Mouse (Mus musculus) C2C12 (cell line): ENCODE data around the gene Pdgfc.

Experiments
- CTCF ChIP-seq: IDR thresholded peaks from one replicate; pipeline ENCODE4 v1.5.1; 2011; ENCODE audit not compliant: control insufficient read depth, insufficient read depth, insufficient read length
- MYOD1 ChIP-seq: IDR thresholded peaks from one replicate; pipeline ENCODE4 v1.6.1; 2011; ENCODE audit warnings: low read depth; ENCODE audit not compliant: control insufficient read depth, insufficient read length

DNA sequence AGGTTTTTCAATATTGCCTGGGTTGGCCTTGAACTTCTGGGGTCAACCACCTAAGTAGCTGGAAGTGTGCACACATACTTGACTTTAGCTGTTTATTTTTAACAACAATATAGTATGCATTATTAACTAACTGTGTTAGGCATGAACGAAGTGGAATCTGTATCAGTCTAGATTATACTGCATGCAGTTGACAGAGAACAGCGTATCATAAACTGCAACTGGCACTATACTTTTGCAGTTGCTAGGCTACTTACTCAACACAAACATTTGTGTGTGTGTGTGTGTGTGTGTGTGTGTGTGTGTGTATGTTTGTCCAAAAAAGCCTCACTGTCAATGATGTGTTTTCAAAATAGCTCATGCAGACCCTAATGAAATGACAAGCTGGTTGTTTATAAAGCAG lies 160.7 kb downstream of the Pdgfc start:
- TF ChIP-seq CTCF (no peak), MYOD1 (no peak)
